Mouse (Mus musculus): Measurements from ENCODE around the gene Gm10160.
A peak's percentile ranks its signal among the peaks of the same experiment; 100 is the strongest.
"Not testable (repeated sequence)": the region's sequence is repeated elsewhere in the genome, so short reads cannot be mapped to it uniquely, and the experiment has no call there.

Gene Gm10160

GRCm38 (mm10) chr7:81856221-81856620 is 627 bp upstream of the Gm10160 start:
- no peak for DNase-seq

- DNase-seq = no peak
Observed at GRCm38 (mm10) chr7:81854568-81855307, 856 bp downstream of the Gm10160 start.

- peak; percentile 32 for DNase-seq
Observed at GRCm38 (mm10) chr7:81851706-81852105, 3.9 kb downstream of the Gm10160 start.

- DNase-seq = no peak
Observed at GRCm38 (mm10) chr7:81850171-81850570, 5.4 kb downstream of the Gm10160 start.

GRCm38 (mm10) chr7:81849633-81850032 is 6.0 kb downstream of the Gm10160 start:
- DNase-seq = no peak

- DNase-seq = no peak
Observed at GRCm38 (mm10) chr7:81849214-81849613, 6.4 kb downstream of the Gm10160 start.

GRCm38 (mm10) chr7:81847777-81848176 is 7.8 kb downstream of the Gm10160 start:
- DNase-seq = no peak

- DNase-seq = no peak
Observed at GRCm38 (mm10) chr7:81847010-81847409, 8.6 kb downstream of the Gm10160 start.

- DNase-seq = no peak
Observed at GRCm38 (mm10) chr7:81846008-81846407, 9.6 kb downstream of the Gm10160 start.

- no peak for DNase-seq
Observed at GRCm38 (mm10) chr7:81845313-81845712, 10.3 kb downstream of the Gm10160 start.

- DNase-seq = no peak
Observed at GRCm38 (mm10) chr7:81844801-81845200, 10.8 kb downstream of the Gm10160 start.

- no peak for DNase-seq
Observed at GRCm38 (mm10) chr7:81843903-81844302, 11.7 kb downstream of the Gm10160 start.

- DNase-seq = no peak
Observed at GRCm38 (mm10) chr7:81842998-81843397, 12.6 kb downstream of the Gm10160 start.

- no peak for DNase-seq
Observed at GRCm38 (mm10) chr7:81842141-81842540, 13.5 kb downstream of the Gm10160 start.

GRCm38 (mm10) chr7:81841439-81841838 is 14.2 kb downstream of the Gm10160 start:
- peak; percentile 62 for DNase-seq

- no peak for DNase-seq
Observed at GRCm38 (mm10) chr7:81840661-81841181, 14.9 kb downstream of the Gm10160 start.

- no peak for DNase-seq
Observed at GRCm38 (mm10) chr7:81839746-81840145, 15.8 kb downstream of the Gm10160 start.

- DNase-seq = not testable (repeated sequence)
Observed at GRCm38 (mm10) chr7:81837771-81838170, 17.8 kb downstream of the Gm10160 start.

- no peak for DNase-seq
Observed at GRCm38 (mm10) chr7:81835430-81835829, 20.2 kb downstream of the Gm10160 start.

GRCm38 (mm10) chr7:81834847-81835246 is 20.7 kb downstream of the Gm10160 start:
- no peak for DNase-seq

GRCm38 (mm10) chr7:81829379-81829894 is 26.2 kb downstream of the Gm10160 start, which contains the start of gene Btbd1:
Btbd1 (minus strand) TSS chr7:81829431.
- DNase-seq = peak; percentile 76

GRCm38 (mm10) chr7:81828681-81829378 is 26.8 kb downstream of the Gm10160 start:
- DNase-seq = peak; percentile 52

- no peak for DNase-seq
Observed at GRCm38 (mm10) chr7:81827806-81828667, 27.6 kb downstream of the Gm10160 start.
